Mouse (Mus musculus): ENCODE data around the gene Bcl2l2. TPM values are rescaled to one million over a fixed set of nuclear protein-coding genes. Genes with fewer than 3 reads are reported as not detected.
A peak's percentile ranks its signal among the peaks of the same experiment; 100 is the strongest.

The Bcl2l2 gene
- polyA plus RNA-seq, 1 experiment: 25.9 TPM

- peak within 1 kb of the TSS; percentile 53 for H3K4me3 ChIP-seq (ENCODE audit: insufficient read depth, low read length)
These were observed 29.7 kb downstream of the Bcl2l2 start, which contains the start of gene Slc22a17 for GRCm38 (mm10) chr14:54912886-54913285. TSS of gene Slc22a17 (minus strand) at chr14:54913132.

DNA sequence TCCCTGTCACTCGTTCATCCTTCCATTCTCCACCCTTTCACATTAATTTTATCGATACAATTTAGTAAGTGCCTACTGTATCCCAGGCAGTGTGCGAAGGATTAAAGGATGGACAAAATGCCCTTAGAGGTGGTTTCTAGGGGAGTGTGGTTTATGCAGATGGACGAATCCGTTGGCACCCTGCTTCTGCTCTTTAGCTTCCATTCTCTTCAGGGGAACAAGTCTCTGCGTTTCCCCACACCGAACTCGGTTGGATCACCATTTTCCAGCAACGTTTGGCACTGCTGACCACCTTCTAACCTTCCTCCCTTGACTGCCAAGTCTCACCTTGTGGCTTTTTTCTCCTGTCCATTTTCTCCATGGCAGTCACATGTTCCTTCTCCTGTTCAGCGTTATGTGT lies 30.2 kb downstream of the Bcl2l2 start:
- Histone ChIP-seq H3K4me3 (ENCODE audit: insufficient read depth, low read length) (no peak overlapping the region), H3K27ac (ENCODE audit: insufficient read depth, low read depth, low read length) (no peak overlapping the region), H3K4me1 (ENCODE audit: control insufficient read depth, insufficient read depth, low read length) (no peaks in the 10 kb centered on the region)
- no peak for TF ChIP-seq CTCF (IDR thresholded peaks at IDR 0.05; ENCODE audit: low read depth, low read length)
- TF ChIP-seq POLR2A (IDR thresholded peaks at IDR 0.05; ENCODE audit: borderline replicate concordance, low read depth, low read length): no peak

More at GRCm38 (mm10) chr14:54912886-54913285, 29.7 kb downstream of the Bcl2l2 start, which contains the start of gene Slc22a17:
- Histone ChIP-seq H3K27ac (ENCODE audit: insufficient read depth, low read depth, low read length) (no peak within 1 kb of the TSS), H3K4me1 (ENCODE audit: control insufficient read depth, insufficient read depth, low read length) (no peaks in the 10 kb centered on the region)
- TF ChIP-seq POLR2A (IDR thresholded peaks at IDR 0.05; ENCODE audit: borderline replicate concordance, low read depth, low read length) (no peak), CTCF (IDR thresholded peaks at IDR 0.05; ENCODE audit: low read depth, low read length) (no peak)

- H3K4me1 ChIP-seq (ENCODE audit: control insufficient read depth, insufficient read depth, low read length): no peaks in the 10 kb centered on the region
- no peak overlapping the region for H3K4me3 ChIP-seq (ENCODE audit: insufficient read depth, low read length)
- no peak for TF ChIP-seq CTCF (IDR thresholded peaks at IDR 0.05; ENCODE audit: low read depth, low read length)
- no peak for TF ChIP-seq POLR2A (IDR thresholded peaks at IDR 0.05; ENCODE audit: borderline replicate concordance, low read depth, low read length)
- H3K27ac ChIP-seq (ENCODE audit: insufficient read depth, low read depth, low read length): no peak overlapping the region
These were observed 37.0 kb downstream of the Bcl2l2 start for GRCm38 (mm10) chr14:54920076-54920685.

GRCm38 (mm10) chr14:54924641-54925348 lies 41.6 kb downstream of the Bcl2l2 start:
- Histone ChIP-seq H3K27ac (ENCODE audit: insufficient read depth, low read depth, low read length) (no peak overlapping the region), H3K4me1 (ENCODE audit: control insufficient read depth, insufficient read depth, low read length) (no peaks in the 10 kb centered on the region), H3K4me3 (ENCODE audit: insufficient read depth, low read length) (no peak overlapping the region)
- no peak for TF ChIP-seq POLR2A (IDR thresholded peaks at IDR 0.05; ENCODE audit: borderline replicate concordance, low read depth, low read length)
- no peak for TF ChIP-seq CTCF (IDR thresholded peaks at IDR 0.05; ENCODE audit: low read depth, low read length)

- Histone ChIP-seq H3K4me3 (ENCODE audit: insufficient read depth, low read length) (no peak within 1 kb of the TSS), H3K4me1 (ENCODE audit: control insufficient read depth, insufficient read depth, low read length) (no peaks in the 10 kb centered on the region), H3K27ac (ENCODE audit: insufficient read depth, low read depth, low read length) (no peak within 1 kb of the TSS)
- TF ChIP-seq POLR2A (IDR thresholded peaks at IDR 0.05; ENCODE audit: borderline replicate concordance, low read depth, low read length): no peak
- TF ChIP-seq CTCF (IDR thresholded peaks at IDR 0.05; ENCODE audit: low read depth, low read length): no peak
These were observed 42.5 kb downstream of the Bcl2l2 start, which contains the start of gene Efs for GRCm38 (mm10) chr14:54925349-54926342. TSS of gene Efs (minus strand) at chr14:54926126.

DNA sequence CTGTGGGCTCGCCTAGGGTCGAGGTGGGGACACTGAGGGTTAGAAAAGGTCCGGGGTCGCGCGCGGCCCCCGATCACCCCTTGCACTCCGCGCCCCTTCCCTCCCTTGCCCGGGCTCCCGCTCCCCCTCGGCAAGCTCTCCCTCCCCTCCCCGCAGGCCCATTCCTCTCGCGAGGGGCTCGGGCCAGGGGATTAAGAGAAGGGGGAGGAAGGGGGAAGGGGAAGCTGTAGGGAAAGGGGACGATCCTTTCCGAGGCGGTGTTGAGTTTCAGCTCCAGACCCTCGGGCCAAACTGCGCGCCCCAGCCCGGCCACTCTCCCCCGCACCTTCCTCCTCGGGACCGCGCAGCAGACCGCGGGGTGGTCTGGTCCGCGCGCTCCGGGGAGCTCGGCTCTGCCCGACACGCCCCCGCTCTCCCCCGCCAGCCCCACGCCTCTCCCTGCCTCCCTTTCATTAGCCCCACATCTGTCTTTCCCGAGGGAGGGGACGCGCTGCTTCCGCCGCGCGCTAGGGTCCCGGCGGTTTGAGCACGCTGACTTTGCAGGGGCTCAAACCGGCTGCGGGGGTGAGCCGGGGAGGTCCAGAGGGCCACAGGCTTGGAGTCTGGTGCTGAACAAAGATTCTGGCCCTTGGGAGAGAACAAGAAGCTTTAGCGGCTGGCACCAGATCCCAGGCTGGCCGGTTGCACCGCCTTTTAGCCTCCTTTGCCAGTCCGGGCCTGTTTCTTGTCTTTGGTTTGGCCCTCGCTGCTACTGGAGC lies 43.4 kb downstream of the Bcl2l2 start:
- Histone ChIP-seq H3K4me1 (ENCODE audit: control insufficient read depth, insufficient read depth, low read length) (no peaks in the 10 kb centered on the region), H3K27ac (ENCODE audit: insufficient read depth, low read depth, low read length) (no peak overlapping the region), H3K4me3 (ENCODE audit: insufficient read depth, low read length) (no peak overlapping the region)
- no peak for TF ChIP-seq POLR2A (IDR thresholded peaks at IDR 0.05; ENCODE audit: borderline replicate concordance, low read depth, low read length)
- no peak for TF ChIP-seq CTCF (IDR thresholded peaks at IDR 0.05; ENCODE audit: low read depth, low read length)

DNA sequence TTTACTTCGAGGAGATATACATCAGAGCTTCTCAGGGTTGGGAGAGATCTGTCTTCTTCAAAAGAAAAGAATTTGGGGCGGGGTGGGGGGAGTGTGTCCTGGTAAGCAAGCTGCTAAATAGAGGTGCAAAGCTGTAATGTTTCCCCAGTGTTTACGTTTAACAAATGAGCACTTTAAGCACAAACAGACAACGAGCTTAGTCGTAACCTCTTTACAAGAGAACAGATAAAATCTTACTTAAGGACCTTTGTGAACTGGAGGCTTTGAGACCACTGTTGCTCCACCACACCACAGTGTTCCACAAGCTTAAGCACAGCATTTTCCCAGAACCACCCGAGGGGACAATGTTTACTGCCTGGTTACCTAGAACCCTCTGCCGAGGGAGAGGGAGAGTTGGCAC lies 44.1 kb downstream of the Bcl2l2 start:
- no peak overlapping the region for H3K27ac ChIP-seq (ENCODE audit: insufficient read depth, low read depth, low read length)
- no peak for TF ChIP-seq POLR2A (IDR thresholded peaks at IDR 0.05; ENCODE audit: borderline replicate concordance, low read depth, low read length)
- no peak for TF ChIP-seq CTCF (IDR thresholded peaks at IDR 0.05; ENCODE audit: low read depth, low read length)
- no peak overlapping the region for H3K4me3 ChIP-seq (ENCODE audit: insufficient read depth, low read length)
- H3K4me1 ChIP-seq (ENCODE audit: control insufficient read depth, insufficient read depth, low read length): no peaks in the 10 kb centered on the region

DNA sequence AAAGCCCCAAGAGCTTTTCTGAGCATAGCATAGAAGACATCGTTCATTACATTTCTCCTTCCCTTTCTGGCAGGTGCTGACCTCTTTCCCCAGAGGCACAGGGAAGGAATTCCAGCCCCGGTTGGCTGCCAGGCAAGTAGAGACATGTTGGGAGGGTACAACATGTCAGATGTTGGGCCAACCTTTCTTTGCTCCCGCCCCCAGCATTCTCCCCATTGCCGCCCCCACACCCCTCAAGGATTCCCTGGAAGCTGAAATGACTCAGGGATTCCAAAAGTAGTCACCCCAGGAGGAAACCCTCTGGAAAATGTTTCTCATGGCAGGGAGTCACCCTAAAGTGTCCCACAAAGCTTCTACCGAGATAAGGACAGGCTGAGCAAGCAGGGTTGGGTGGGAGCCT lies 46.6 kb downstream of the Bcl2l2 start:
- Histone ChIP-seq H3K4me1 (ENCODE audit: control insufficient read depth, insufficient read depth, low read length) (no peaks in the 10 kb centered on the region), H3K27ac (ENCODE audit: insufficient read depth, low read depth, low read length) (no peak overlapping the region), H3K4me3 (ENCODE audit: insufficient read depth, low read length) (no peak overlapping the region)
- no peak for TF ChIP-seq POLR2A (IDR thresholded peaks at IDR 0.05; ENCODE audit: borderline replicate concordance, low read depth, low read length)
- no peak for TF ChIP-seq CTCF (IDR thresholded peaks at IDR 0.05; ENCODE audit: low read depth, low read length)

- no peak for TF ChIP-seq POLR2A (IDR thresholded peaks at IDR 0.05; ENCODE audit: borderline replicate concordance, low read depth, low read length)
- no peak for TF ChIP-seq CTCF (IDR thresholded peaks at IDR 0.05; ENCODE audit: low read depth, low read length)
- Histone ChIP-seq H3K4me1 (ENCODE audit: control insufficient read depth, insufficient read depth, low read length) (no peaks in the 10 kb centered on the region), H3K27ac (ENCODE audit: insufficient read depth, low read depth, low read length) (no peak overlapping the region), H3K4me3 (ENCODE audit: insufficient read depth, low read length) (no peak overlapping the region)
These were observed 47.3 kb downstream of the Bcl2l2 start for GRCm38 (mm10) chr14:54930431-54930830.

Measured in bone marrow macrophage, adult 2 months (primary cell).